Mouse (Mus musculus): ENCODE data around the gene Vps50. TPM values are rescaled to one million over a fixed set of nuclear protein-coding genes. Genes with fewer than 3 reads are reported as not detected.

Gene Vps50
- polyA plus RNA-seq, 1 experiment from 2014 or later, result 24.8 TPM

GRCm38 (mm10) chr6:3565667-3566066 lies 67.5 kb downstream of the Vps50 start:
- no peaks in the 10 kb centered on the region for H3K27me3 ChIP-seq (replicated peaks; ENCODE audit: control insufficient read depth, insufficient read depth, low read length)
- 88% methylated on average over 1 of the region's 1 CpGs for WGBS
- H3K4me1 ChIP-seq (ENCODE audit: control insufficient read depth, insufficient read depth, low read length), result no peaks in the 10 kb centered on the region
- H3K36me3 ChIP-seq (ENCODE audit: control insufficient read depth, insufficient read depth, low read length), result no peaks in the 10 kb centered on the region
- no peak overlapping the region for H3K4me2 ChIP-seq (ENCODE audit: low read depth, low read length)
- ATAC-seq (ENCODE audit: low read depth) (no peak), DNase-seq (ENCODE audit: low spot score) (no peak)
- H3K9ac ChIP-seq (ENCODE audit: low read depth, low read length), result no peak overlapping the region
- H3K27ac ChIP-seq (replicated peaks; ENCODE audit: low read depth, low read length), result no peak overlapping the region
- H3K9me3 ChIP-seq (ENCODE audit: control insufficient read depth, low read length), result no peaks in the 10 kb centered on the region
- H3K4me3 ChIP-seq (ENCODE audit: low read depth, low read length), result no peak overlapping the region

GRCm38 (mm10) chr6:3567071-3567610 lies 69.0 kb downstream of the Vps50 start:
- DNase-seq (ENCODE audit: low spot score) (no peak), ATAC-seq (ENCODE audit: low read depth) (no peak)
- no peak overlapping the region for H3K4me2 ChIP-seq (ENCODE audit: low read depth, low read length)
- H3K36me3 ChIP-seq (ENCODE audit: control insufficient read depth, insufficient read depth, low read length), result peaks cover 9% of the 10 kb centered on the region; the same call in 1 of the 2 replicates
- no peak overlapping the region for H3K27ac ChIP-seq (replicated peaks; ENCODE audit: low read depth, low read length)
- H3K9ac ChIP-seq (ENCODE audit: low read depth, low read length), result no peak overlapping the region
- no peaks in the 10 kb centered on the region for H3K4me1 ChIP-seq (ENCODE audit: control insufficient read depth, insufficient read depth, low read length)
- 92% methylated on average over 7 of the region's 7 CpGs for WGBS
- no peaks in the 10 kb centered on the region for H3K9me3 ChIP-seq (ENCODE audit: control insufficient read depth, low read length)
- no peaks in the 10 kb centered on the region for H3K27me3 ChIP-seq (replicated peaks; ENCODE audit: control insufficient read depth, insufficient read depth, low read length)
- no peak overlapping the region for H3K4me3 ChIP-seq (ENCODE audit: low read depth, low read length)

- DNase-seq (ENCODE audit: low spot score) (no peak), ATAC-seq (ENCODE audit: low read depth) (no peak)
- H3K4me3 ChIP-seq (ENCODE audit: low read depth, low read length), result no peak overlapping the region
- no peaks in the 10 kb centered on the region for H3K27me3 ChIP-seq (replicated peaks; ENCODE audit: control insufficient read depth, insufficient read depth, low read length)
- no peak overlapping the region for H3K9ac ChIP-seq (ENCODE audit: low read depth, low read length)
- H3K36me3 ChIP-seq (ENCODE audit: control insufficient read depth, insufficient read depth, low read length), result peaks cover 13% of the 10 kb centered on the region; the same call in 1 of the 2 replicates
- no peak overlapping the region for H3K4me2 ChIP-seq (ENCODE audit: low read depth, low read length)
- H3K9me3 ChIP-seq (ENCODE audit: control insufficient read depth, low read length), result no peaks in the 10 kb centered on the region
- no peak overlapping the region for H3K27ac ChIP-seq (replicated peaks; ENCODE audit: low read depth, low read length)
- 84% methylated on average over 2 of the region's 2 CpGs for WGBS
- H3K4me1 ChIP-seq (ENCODE audit: control insufficient read depth, insufficient read depth, low read length), result no peaks in the 10 kb centered on the region
Measured at GRCm38 (mm10) chr6:3572221-3572815, 74.1 kb downstream of the Vps50 start.

DNA sequence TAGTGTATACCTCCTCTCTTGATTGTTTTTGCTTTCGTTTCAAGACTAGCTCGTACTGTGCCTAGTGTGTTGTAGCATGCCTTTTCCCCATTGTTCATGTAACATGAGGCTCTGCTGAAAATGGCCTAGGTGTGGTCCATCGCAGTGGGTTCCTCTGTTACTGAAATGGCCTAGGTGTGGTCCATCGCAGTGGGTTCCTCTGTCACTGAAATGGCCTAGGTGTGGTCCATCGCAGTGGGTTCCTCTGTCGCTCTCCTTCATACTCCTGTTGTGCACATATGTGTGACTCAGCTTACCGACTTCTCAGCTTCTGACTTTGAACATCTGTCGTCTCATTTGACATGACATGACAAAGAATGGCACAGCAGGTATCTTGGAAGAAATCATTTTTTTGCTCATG lies 75.6 kb downstream of the Vps50 start:
- Histone ChIP-seq H3K9ac (ENCODE audit: low read depth, low read length) (no peak overlapping the region), H3K27ac (replicated peaks; ENCODE audit: low read depth, low read length) (no peak overlapping the region), H3K4me3 (ENCODE audit: low read depth, low read length) (no peak overlapping the region), H3K9me3 (ENCODE audit: control insufficient read depth, low read length) (no peaks in the 10 kb centered on the region), H3K36me3 (ENCODE audit: control insufficient read depth, insufficient read depth, low read length) (peaks cover 13% of the 10 kb centered on the region; the same call in 1 of the 2 replicates), H3K27me3 (replicated peaks; ENCODE audit: control insufficient read depth, insufficient read depth, low read length) (no peaks in the 10 kb centered on the region), H3K4me2 (ENCODE audit: low read depth, low read length) (no peak overlapping the region), H3K4me1 (ENCODE audit: control insufficient read depth, insufficient read depth, low read length) (no peaks in the 10 kb centered on the region)
- WGBS, result 90% methylated on average over 8 of the region's 8 CpGs
- ATAC-seq (ENCODE audit: low read depth) (no peak), DNase-seq (ENCODE audit: low spot score) (no peak)

GRCm38 (mm10) chr6:3585402-3585801 lies 87.2 kb downstream of the Vps50 start:
- ATAC-seq (ENCODE audit: low read depth) (no peak), DNase-seq (ENCODE audit: low spot score) (no peak)
- Histone ChIP-seq H3K4me2 (ENCODE audit: low read depth, low read length) (no peak overlapping the region), H3K9me3 (ENCODE audit: control insufficient read depth, low read length) (no peaks in the 10 kb centered on the region), H3K27ac (replicated peaks; ENCODE audit: low read depth, low read length) (no peak overlapping the region), H3K4me3 (ENCODE audit: low read depth, low read length) (no peak overlapping the region), H3K9ac (ENCODE audit: low read depth, low read length) (no peak overlapping the region), H3K27me3 (replicated peaks; ENCODE audit: control insufficient read depth, insufficient read depth, low read length) (no peaks in the 10 kb centered on the region), H3K4me1 (ENCODE audit: control insufficient read depth, insufficient read depth, low read length) (no peaks in the 10 kb centered on the region), H3K36me3 (ENCODE audit: control insufficient read depth, insufficient read depth, low read length) (no peaks in the 10 kb centered on the region)
- 92% methylated on average over 1 of the region's 1 CpGs for WGBS

DNA sequence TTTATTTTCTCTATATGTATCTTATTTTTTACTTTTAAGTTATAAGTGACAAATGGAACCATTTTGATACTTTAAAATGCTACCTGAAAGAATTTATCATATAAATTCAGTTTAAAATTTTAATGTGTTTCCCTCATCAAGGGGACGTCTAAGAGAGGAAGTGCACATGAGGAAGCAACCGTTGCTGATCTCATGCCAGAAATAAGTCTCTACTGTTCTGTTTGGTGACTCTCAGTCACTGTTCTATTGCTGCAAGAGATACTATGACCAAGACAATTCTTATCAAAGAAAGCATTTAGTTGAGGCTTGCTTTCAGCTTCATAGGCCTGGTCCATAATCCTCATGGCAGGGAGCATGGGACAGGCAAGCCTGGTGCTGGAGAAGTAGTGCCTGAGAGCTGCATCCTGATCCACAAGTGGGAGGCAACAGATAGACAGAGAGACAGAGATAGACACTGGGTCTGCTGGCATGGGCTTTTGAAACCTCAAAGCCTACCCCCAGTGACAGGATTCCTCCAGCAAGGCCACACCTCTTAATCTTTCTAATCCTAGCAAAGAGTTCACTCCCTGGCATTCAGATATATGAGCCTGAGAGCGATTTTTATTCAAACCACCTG lies 92.2 kb downstream of the Vps50 start:
- Histone ChIP-seq H3K9ac (ENCODE audit: low read depth, low read length) (no peak overlapping the region), H3K27ac (replicated peaks; ENCODE audit: low read depth, low read length) (no peak overlapping the region), H3K27me3 (replicated peaks; ENCODE audit: control insufficient read depth, insufficient read depth, low read length) (no peaks in the 10 kb centered on the region), H3K4me1 (ENCODE audit: control insufficient read depth, insufficient read depth, low read length) (no peaks in the 10 kb centered on the region), H3K36me3 (ENCODE audit: control insufficient read depth, insufficient read depth, low read length) (peaks cover 14% of the 10 kb centered on the region; the same call in 1 of the 2 replicates), H3K9me3 (ENCODE audit: control insufficient read depth, low read length) (no peaks in the 10 kb centered on the region), H3K4me3 (ENCODE audit: low read depth, low read length) (no peak overlapping the region), H3K4me2 (ENCODE audit: low read depth, low read length) (no peak overlapping the region)
- no peak for ATAC-seq (ENCODE audit: low read depth)
- DNase-seq (ENCODE audit: low spot score), result no peak
- 82% methylated on average over 3 of the region's 3 CpGs for WGBS

- Histone ChIP-seq H3K27ac (replicated peaks; ENCODE audit: low read depth, low read length) (no peak overlapping the region), H3K36me3 (ENCODE audit: control insufficient read depth, insufficient read depth, low read length) (peaks cover 21% of the 10 kb centered on the region; the same call in 1 of the 2 replicates), H3K4me1 (ENCODE audit: control insufficient read depth, insufficient read depth, low read length) (no peaks in the 10 kb centered on the region), H3K9me3 (ENCODE audit: control insufficient read depth, low read length) (no peaks in the 10 kb centered on the region), H3K9ac (ENCODE audit: low read depth, low read length) (no peak overlapping the region), H3K27me3 (replicated peaks; ENCODE audit: control insufficient read depth, insufficient read depth, low read length) (no peaks in the 10 kb centered on the region), H3K4me2 (ENCODE audit: low read depth, low read length) (no peak overlapping the region), H3K4me3 (ENCODE audit: low read depth, low read length) (no peak overlapping the region)
- WGBS, result 93% methylated on average over 1 of the region's 1 CpGs
- ATAC-seq (ENCODE audit: low read depth) (no peak), DNase-seq (ENCODE audit: low spot score) (no peak)
Measured at GRCm38 (mm10) chr6:3594246-3594645, 96.1 kb downstream of the Vps50 start.

DNA sequence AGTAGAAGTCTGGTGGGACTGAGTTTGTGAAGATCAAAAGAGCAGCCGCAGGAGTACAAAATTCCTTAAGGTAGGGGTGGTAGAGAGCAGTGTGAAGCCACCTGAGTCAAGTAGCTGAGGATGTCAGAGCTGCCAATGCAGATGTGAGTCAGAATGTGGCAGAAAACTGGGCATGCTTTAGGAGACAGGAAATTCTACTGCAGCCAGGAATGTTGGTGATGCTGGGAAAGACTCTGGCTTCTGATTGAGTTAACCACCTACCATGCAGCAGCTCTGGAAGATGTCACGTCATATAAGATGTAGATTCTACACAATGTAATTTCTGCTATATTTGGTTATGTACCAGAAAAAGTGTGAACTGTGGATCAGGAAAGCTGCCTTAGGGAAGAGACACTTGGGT lies 114.6 kb downstream of the Vps50 start:
- H3K4me3 ChIP-seq (ENCODE audit: low read depth, low read length), result no peak overlapping the region
- H3K27ac ChIP-seq (replicated peaks; ENCODE audit: low read depth, low read length), result no peak overlapping the region
- no peak overlapping the region for H3K9ac ChIP-seq (ENCODE audit: low read depth, low read length)
- no peak for ATAC-seq (ENCODE audit: low read depth)
- no peaks in the 10 kb centered on the region for H3K36me3 ChIP-seq (ENCODE audit: control insufficient read depth, insufficient read depth, low read length)
- no peak overlapping the region for H3K4me2 ChIP-seq (ENCODE audit: low read depth, low read length)
- H3K27me3 ChIP-seq (replicated peaks; ENCODE audit: control insufficient read depth, insufficient read depth, low read length), result no peaks in the 10 kb centered on the region
- WGBS, result 87% methylated on average over 2 of the region's 2 CpGs
- H3K4me1 ChIP-seq (ENCODE audit: control insufficient read depth, insufficient read depth, low read length), result no peaks in the 10 kb centered on the region
- H3K9me3 ChIP-seq (ENCODE audit: control insufficient read depth, low read length), result no peaks in the 10 kb centered on the region
- DNase-seq (ENCODE audit: low spot score), result no peak

All from embryonic facial prominence, embryonic 14.5 days (tissue).